Mouse (Mus musculus): Measurements from ENCODE around the gene Ddhd1.
A peak's percentile ranks its signal among the peaks of the same experiment; 100 is the strongest.

Ddhd1 gene

GRCm38 (mm10) chr14:45657641-45658611 is at the start of gene Ddhd1:
TSS of gene Ddhd1 (minus strand) at chr14:45658143.
- DNase-seq, result peak; percentile 93

GRCm38 (mm10) chr14:45707176-45707910 is 49.4 kb upstream of the Ddhd1 start:
- DNase-seq, result peak; percentile 24

- no peak for DNase-seq
Observed at GRCm38 (mm10) chr14:45700031-45700572, 42.2 kb upstream of the Ddhd1 start.

- DNase-seq, result no peak
Observed at GRCm38 (mm10) chr14:45698867-45699266, 40.9 kb upstream of the Ddhd1 start.

DNA sequence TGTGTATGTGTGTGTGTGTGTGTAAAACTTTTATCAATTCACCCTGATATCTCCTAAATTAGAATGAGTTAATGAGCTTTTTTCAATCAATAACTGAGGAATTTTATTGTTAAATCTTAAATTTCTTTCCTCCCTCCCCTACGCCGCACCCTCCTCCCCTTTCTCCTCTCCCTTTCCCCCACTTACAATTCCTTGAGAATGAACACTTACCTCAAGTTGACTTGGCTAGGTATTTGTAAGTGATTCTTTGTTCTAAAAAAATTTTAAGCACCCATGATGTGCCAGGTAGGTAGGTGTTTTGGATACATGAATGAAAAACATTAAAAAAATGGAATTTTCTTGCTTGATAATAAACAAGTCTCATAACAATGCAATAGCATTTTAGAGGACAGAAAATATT is 38.2 kb upstream of the Ddhd1 start:
- no peak for DNase-seq

- no peak for DNase-seq
Observed at GRCm38 (mm10) chr14:45693891-45694290, 35.9 kb upstream of the Ddhd1 start.

- peak; percentile 15 for DNase-seq
Observed at GRCm38 (mm10) chr14:45690520-45691246, 32.7 kb upstream of the Ddhd1 start.

DNA sequence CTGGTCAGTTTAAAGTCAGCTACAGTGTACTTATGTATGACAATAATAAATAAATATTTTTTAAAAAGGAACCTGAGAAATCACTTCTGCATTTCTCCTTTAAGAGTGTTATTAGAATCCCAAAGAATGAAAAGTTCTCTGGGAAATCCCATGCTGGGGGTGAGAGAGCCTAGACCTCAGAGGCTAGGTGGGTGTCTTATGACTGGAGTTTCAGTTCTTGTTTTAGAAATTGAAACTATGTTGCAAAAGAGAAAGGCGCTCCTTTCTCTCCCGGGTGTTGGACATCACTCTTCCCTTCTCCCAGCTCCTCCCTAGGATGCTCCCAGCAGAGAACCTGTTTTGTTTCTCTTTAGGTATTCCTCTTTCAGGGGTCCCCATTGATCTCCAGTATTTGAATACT is 27.4 kb upstream of the Ddhd1 start:
- no peak for DNase-seq

DNA sequence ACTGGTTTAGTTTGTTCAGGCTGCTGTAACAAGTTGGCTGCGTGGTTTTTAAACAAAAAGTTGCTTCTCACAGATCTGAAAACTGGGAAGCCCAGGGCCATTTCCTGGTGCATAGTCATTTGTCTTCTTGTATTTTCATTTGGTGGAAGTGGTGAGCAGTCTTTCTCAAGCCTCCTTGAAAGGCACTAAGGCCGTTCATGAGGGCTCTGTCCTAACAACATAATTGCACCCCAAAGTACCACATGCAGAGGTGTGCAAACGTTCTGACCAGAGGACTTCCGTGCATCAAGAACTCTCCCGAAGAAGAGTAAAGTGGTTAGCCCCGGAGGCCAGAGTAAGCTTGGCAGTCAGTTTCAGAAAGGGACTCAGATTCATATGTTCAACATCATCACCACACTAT is 18.8 kb upstream of the Ddhd1 start:
- DNase-seq, result no peak

- peak; percentile 27 for DNase-seq
Observed at GRCm38 (mm10) chr14:45668325-45668724, 10.4 kb upstream of the Ddhd1 start.

GRCm38 (mm10) chr14:45667231-45667630 is 9.3 kb upstream of the Ddhd1 start:
- peak; percentile 20 for DNase-seq

DNA sequence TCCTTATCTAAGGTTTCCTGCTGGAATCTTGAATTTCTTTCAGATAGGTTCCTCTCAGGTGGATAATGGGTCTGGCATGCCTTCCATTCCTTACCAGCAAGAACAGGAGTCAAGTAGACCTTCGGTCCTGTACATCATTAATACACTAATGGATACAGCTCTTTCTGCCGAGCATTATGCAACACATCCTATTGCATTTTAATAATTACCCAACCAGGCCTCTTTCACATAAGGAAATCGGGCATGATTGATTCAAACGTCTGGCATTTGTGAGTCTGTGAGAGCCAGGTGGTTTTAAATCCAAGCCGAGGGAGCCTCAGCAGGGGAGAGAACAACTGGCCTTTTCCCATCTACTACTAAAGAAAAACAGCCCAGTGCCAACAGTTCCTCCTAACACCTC is 3.6 kb upstream of the Ddhd1 start:
- no peak for DNase-seq

GRCm38 (mm10) chr14:45660315-45660714 is 2.4 kb upstream of the Ddhd1 start:
- DNase-seq, result no peak

GRCm38 (mm10) chr14:45656831-45657640 is 907 bp downstream of the Ddhd1 start:
- DNase-seq, result peak; percentile 39

DNA sequence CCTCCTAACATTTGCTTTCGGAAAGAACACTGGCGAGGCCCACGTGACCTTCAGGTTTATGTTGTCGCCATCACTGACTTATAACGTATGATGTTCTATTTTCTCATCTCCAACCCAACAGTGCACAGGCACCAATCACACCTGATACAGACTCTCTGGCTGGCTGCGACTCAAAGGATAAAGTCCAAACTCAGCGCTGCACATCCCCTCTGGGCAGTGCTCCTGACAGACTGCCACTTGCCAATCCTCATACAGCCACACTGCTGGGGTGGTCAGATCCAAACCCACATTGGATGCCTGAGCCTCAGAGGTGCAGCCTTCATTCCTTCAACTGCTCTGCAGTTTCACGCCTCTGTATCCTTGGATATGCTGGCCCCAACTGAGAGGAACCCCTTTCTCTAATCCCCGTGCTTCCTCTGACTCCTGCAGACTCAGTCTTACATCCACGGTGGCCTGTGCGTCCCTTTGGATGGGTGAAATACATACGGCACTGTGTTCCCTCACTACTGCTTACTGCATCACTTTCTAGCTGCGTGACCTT is 3.0 kb downstream of the Ddhd1 start:
- DNase-seq, result no peak

DNA sequence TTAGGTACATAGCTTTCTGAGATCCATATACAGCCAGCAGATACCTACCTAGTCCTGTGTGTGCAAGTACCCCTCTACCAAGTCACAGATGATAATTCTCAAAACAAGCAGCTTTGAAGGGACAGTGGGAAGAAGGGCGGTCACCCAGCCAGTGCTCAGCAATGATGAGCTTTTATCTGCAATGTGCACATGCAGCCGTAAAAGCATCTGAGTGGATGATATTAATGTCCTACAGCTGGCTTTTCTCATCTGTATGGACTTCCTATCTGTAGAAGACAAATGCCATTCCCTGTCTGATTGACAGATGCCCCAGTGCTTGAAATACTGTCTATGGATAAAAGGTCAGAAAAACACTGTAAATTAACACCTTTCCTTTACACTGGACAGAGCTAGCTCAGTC is 4.2 kb downstream of the Ddhd1 start:
- no peak for DNase-seq

DNA sequence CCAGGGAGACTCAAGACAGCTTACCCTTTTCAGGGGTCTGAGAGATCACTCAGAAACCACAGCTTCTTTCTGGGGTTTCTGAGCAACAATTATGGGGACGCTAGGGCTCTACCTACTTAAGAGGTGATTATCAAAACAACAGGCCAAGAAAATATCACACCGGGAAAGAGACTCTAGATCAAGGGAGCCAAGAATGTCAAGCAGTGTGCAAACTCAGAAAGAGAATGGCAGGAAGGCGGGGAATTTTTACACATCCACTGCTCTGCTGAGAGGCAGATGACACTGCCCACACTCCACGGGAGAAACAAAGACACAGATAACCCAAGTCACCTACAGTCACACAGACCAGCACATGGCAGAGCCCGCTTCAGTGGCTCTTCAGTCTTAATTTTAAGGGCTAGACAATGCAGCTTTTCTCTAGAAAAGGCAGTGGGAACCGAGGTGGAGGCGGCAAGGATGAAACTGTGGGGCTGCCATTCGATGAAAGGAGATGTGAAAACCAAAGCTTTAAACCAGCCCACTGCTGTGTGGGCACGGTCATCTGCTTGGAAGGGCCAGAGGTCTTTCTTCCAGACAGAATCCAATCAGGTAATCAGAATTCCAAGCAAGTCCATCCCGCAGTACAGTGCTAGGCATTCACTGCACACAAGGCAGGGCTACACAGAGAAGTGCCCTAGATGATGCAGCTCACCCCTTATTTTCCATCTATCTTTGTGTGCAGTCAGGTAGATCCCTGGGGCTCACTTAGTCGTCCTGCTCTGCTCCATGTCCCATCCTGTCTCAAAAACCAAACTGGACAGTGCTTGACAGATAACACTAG is 8.7 kb downstream of the Ddhd1 start:
- no peak for DNase-seq

GRCm38 (mm10) chr14:45648144-45648543 is 9.8 kb downstream of the Ddhd1 start:
- DNase-seq, result no peak

DNA sequence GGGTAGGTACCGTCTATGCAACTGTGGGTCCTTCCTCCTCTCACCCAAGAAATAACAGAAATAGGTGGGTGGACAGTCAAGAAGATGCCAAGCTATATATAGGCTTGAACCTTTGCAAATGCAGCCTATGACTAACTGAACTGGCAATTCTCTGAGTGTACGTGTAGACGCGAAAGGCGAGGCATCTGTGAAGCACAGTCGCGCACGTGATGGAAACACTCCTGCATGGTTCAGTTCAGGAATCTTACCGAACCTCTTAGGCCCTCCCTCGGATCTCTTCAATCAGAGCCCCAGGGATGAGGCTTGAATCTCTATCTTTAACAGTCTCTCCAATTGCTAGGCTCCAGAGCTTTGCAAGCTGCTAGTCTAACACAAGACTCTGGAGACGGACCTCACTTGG is 10.3 kb downstream of the Ddhd1 start:
- no peak for DNase-seq

- DNase-seq, result no peak
Observed at GRCm38 (mm10) chr14:45647175-45647574, 10.8 kb downstream of the Ddhd1 start.

GRCm38 (mm10) chr14:45644786-45645185 is 13.2 kb downstream of the Ddhd1 start:
- DNase-seq, result no peak
